Mouse (Mus musculus) gastrocnemius, postnatal 4 days (tissue): ENCODE data around the gene Adamts7. TPM values are rescaled to one million over a fixed set of nuclear protein-coding genes. Genes with fewer than 3 reads are reported as not detected.

ENCODE experiments used
- DNase-seq, 2 experiments: peaks; one replicate each; pipeline ENCODE4 v3.0.0; 2021 to 2022; ENCODE audit warnings: low spot score in 2 of 2, mixed read lengths in 2 of 2
- total RNA-seq, 2 experiments: library from RNA; stranded (reverse); gene quantifications; 2 replicates each; pipeline ENCODE4 v1.2.3; 2021

Gene Adamts7
- total RNA-seq, 2 experiments from 2014 or later = 13.2 to 15.5 TPM

- DNase-seq = no peak
Measured at GRCm38 (mm10) chr9:90253181-90253580, 90.3 kb downstream of the Adamts7 start.

- DNase-seq = no peak
Measured at GRCm38 (mm10) chr9:90255844-90256405, 93.1 kb downstream of the Adamts7 start.

- DNase-seq = no peak
Measured at GRCm38 (mm10) chr9:90257220-90257619, 94.4 kb downstream of the Adamts7 start.

Other genes starting within 250 kb of the Adamts7 start
- gene Ctsh, start 108.9 kb upstream of the Adamts7 start, total RNA-seq = 10 to 100 TPM; 28.7 to 34.2 TPM
- gene Morf4l1, start 48.3 kb upstream of the Adamts7 start, total RNA-seq = 100 to 1,000 TPM; 264 to 265 TPM
- gene Tbc1d2b, start 107.7 kb downstream of the Adamts7 start, total RNA-seq = 10 to 100 TPM; 27.8 to 31.9 TPM